ENCODE assay signal across 8 mouse cellular contexts in genomic region chr6:86209133-86210016, GRCm38 (mm10). TPM values are rescaled to one million over a fixed set of nuclear protein-coding genes. Genes with fewer than 3 reads are reported as not detected.
DNase-seq lines count a peak whose midpoint lies in the region; ATAC-seq and TF ChIP-seq lines count a peak whose summit lies in the region.

No protein-coding gene starts in this region.

- no peak for ATAC-seq in forebrain, embryonic 12.5 days (ENCODE audit: low FRiP score)
- ATAC-seq in megakaryocyte progenitor cell, adult 5-6 weeks (replicated peaks; ENCODE audit: poor library complexity) = peak; percentile 34; the same call in 1 of the 2 replicates
- ATAC-seq in inflammation-experienced regulatory T-cells, adult 6 months = no peak

- H3K4me1 ChIP-seq in kidney, adult 2 months (ENCODE audit: control insufficient read depth, insufficient read depth, low read length) = no peaks in the 10 kb centered on the region
- peaks cover 7% of the 10 kb centered on the region for H3K4me1 ChIP-seq in cortical plate, adult 2 months (ENCODE audit: control insufficient read depth, insufficient read depth, low read length)
- H3K4me1 ChIP-seq in forebrain, embryonic 12.5 days = peaks cover 11% of the 10 kb centered on the region

- H3K9me3 ChIP-seq in forebrain, embryonic 12.5 days = no peaks in the 10 kb centered on the region

- H3K4me2 ChIP-seq in forebrain, embryonic 12.5 days = peak overlapping the region; percentile 31

- no peak overlapping the region for H3K27ac ChIP-seq in kidney, adult 2 months (ENCODE audit: insufficient read depth, low read depth, low read length)
- H3K27ac ChIP-seq in cortical plate, adult 2 months (ENCODE audit: insufficient read depth, low read length) = peak overlapping the region; percentile 24
- H3K27ac ChIP-seq in forebrain, embryonic 12.5 days = no peak overlapping the region

- H3K4me3 ChIP-seq in kidney, adult 2 months (ENCODE audit: insufficient read depth, low read depth, low read length) = no peak overlapping the region
- H3K4me3 ChIP-seq in cortical plate, adult 2 months (ENCODE audit: insufficient read depth, low read length) = no peak overlapping the region
- no peak overlapping the region for H3K4me3 ChIP-seq in forebrain, embryonic 12.5 days (replicated peaks)

- peak; percentile 32 for DNase-seq in kidney, adult 2 months
- no peak for DNase-seq in kidney, postnatal 14 days
- DNase-seq in MN1 (ENCODE audit: low spot score) = no peak
- no peak for DNase-seq in right cerebral cortex, postnatal 36 days (ENCODE audit: low spot score in 2 of 2)

- H3K27me3 ChIP-seq in kidney, adult 2 months (replicated peaks; ENCODE audit: control insufficient read depth, insufficient read depth, low read length) = no peaks in the 10 kb centered on the region
- peaks cover 9% of the 10 kb centered on the region; the same call in 1 of the 2 replicates for H3K27me3 ChIP-seq in forebrain, embryonic 12.5 days

- no peaks in the 10 kb centered on the region for H3K36me3 ChIP-seq in kidney, adult 2 months (ENCODE audit: control insufficient read depth, insufficient read depth, low read length)
- H3K36me3 ChIP-seq in forebrain, embryonic 12.5 days (replicated peaks) = no peaks in the 10 kb centered on the region

- no peak overlapping the region for H3K9ac ChIP-seq in forebrain, embryonic 12.5 days

- no peak for TF ChIP-seq CTCF in kidney, adult 2 months (conservative IDR thresholded peaks at IDR 0.05; ENCODE audit: insufficient read depth, insufficient read length, low read depth, low read length)
- TF ChIP-seq CTCF in cortical plate, adult 2 months (IDR thresholded peaks at IDR 0.05; ENCODE audit: extremely low read depth, insufficient read depth, low read length) = no peak

- no peak for TF ChIP-seq POLR2A in kidney, adult 2 months (IDR thresholded peaks at IDR 0.05; ENCODE audit: low read depth, low read length)
- no peak for TF ChIP-seq POLR2A in cortical plate, adult 2 months (IDR thresholded peaks at IDR 0.05; ENCODE audit: extremely low read depth, insufficient read depth, low read length)

- WGBS in kidney, adult 2 months = 19% methylated on average over 17 of the region's 17 CpGs
- 20% methylated on average over 17 of the region's 17 CpGs for WGBS in forebrain, embryonic 12.5 days

RNA-seq across cellular contexts. Expression of gene Tgfa, which starts 14.4 kb away (rescaled TPM):
- polyA plus RNA-seq in kidney, adult 2 months (2012; rRNA removed) = 3.2 and 4.0 TPM in 2 replicates
- polyA plus RNA-seq in cortical plate, adult 2 months (2012; rRNA removed) = 14.0 and 18.6 TPM in 2 replicates
- 3.0 and 4.3 TPM in 2 replicates for polyA plus RNA-seq in forebrain, embryonic 12.5 days (2016; fragmentation: Nextera tagmentation; extraction: Ambion mirVana)
- 0.52 and 0.71 TPM in 2 replicates for total RNA-seq in megakaryocyte progenitor cell, adult 5-6 weeks (2015)
- 0.20 TPM in 1 of 2 replicates, not detected in the other for total RNA-seq in megakaryocyte progenitor cell, adult 5-6 weeks (2017)
- polyA plus RNA-seq in inflammation-experienced regulatory T-cells, adult 6 months (2017; shearing (Covaris generic)) = under 1 TPM in 1 of 3 experiments, not detected in 2; 0.28 TPM
